Mouse (Mus musculus) lung, embryonic 14.5 days (tissue): ENCODE measurements at regions not wholly inside any gene's neighbourhood (a gene's known extent, or its start where the extent isn't known, plus 50 kb on each side); places are given as distances from the start of the nearest gene placed in this dataset.
A peak's percentile ranks its signal among the peaks of the same experiment; 100 is the strongest.

Experiments
- ATAC-seq: fragments of 200-750 bp; cut with Nextera tagmentation; 2 replicates; pipeline ENCODE4 v1.8.0; 2017; ENCODE audit warnings: mild to moderate bottlenecking, moderate TSS enrichment, moderate library complexity; ENCODE audit not compliant: insufficient read depth
- DNase-seq: peaks from one replicate; pipeline ENCODE4 v3.0.0-alpha.2; 2015
- H3K27ac ChIP-seq: fragments of 300-500 bp; sonication (generic); 2 replicates; pipeline ENCODE4 v1.5.1; 2014; ENCODE audit warnings: low read depth, mild to moderate bottlenecking, moderate library complexity
- H3K27me3 ChIP-seq: fragments of 300-500 bp; sonication (generic); 2 replicates; pipeline ENCODE4 v1.6.1; 2014; ENCODE audit warnings: low read length, control low read depth; ENCODE audit not compliant: insufficient read depth
- H3K36me3 ChIP-seq: fragments of 300-500 bp; sonication (generic); 2 replicates; pipeline ENCODE4 v1.6.1; 2014; ENCODE audit warnings: control low read depth; ENCODE audit not compliant: insufficient read depth
- H3K4me1 ChIP-seq: fragments of 300-500 bp; sonication (generic); 2 replicates; pipeline ENCODE4 v1.6.1; 2014; ENCODE audit warnings: antibody characterized with exemption, control low read depth; ENCODE audit not compliant: insufficient read depth
- H3K4me2 ChIP-seq: fragments of 300-500 bp; sonication (generic); 2 replicates; pipeline ENCODE4 v1.6.1; 2014; ENCODE audit warnings: mild to moderate bottlenecking
- H3K4me3 ChIP-seq: fragments of 300-500 bp; sonication (generic); 2 replicates; pipeline ENCODE4 v1.5.1; 2014; ENCODE audit warnings: low read depth, low read length
- H3K9ac ChIP-seq: fragments of 300-500 bp; sonication (generic); 2 replicates; pipeline ENCODE4 v1.6.1; 2014
- H3K9me3 ChIP-seq: fragments of 300-500 bp; sonication (generic); 2 replicates; pipeline ENCODE4 v1.6.1; 2016; ENCODE audit warnings: low read depth, low read length, control low read depth
- CTCF ChIP-seq: IDR thresholded peaks from 2 replicates; pipeline ENCODE4 v1.5.1; 2016; ENCODE audit warnings: antibody characterized with exemption, low read depth
- WGBS: fragments of 180-500 bp; shearing (Covaris S2); extraction: QIAGEN DNeasy Blood & Tissue Kit; methylation state at CpG from one replicate; pipeline ENCODE4 v1.1.7; 2014; 5-methylcytosine and 5-hydroxymethylcytosine counted together

DNA sequence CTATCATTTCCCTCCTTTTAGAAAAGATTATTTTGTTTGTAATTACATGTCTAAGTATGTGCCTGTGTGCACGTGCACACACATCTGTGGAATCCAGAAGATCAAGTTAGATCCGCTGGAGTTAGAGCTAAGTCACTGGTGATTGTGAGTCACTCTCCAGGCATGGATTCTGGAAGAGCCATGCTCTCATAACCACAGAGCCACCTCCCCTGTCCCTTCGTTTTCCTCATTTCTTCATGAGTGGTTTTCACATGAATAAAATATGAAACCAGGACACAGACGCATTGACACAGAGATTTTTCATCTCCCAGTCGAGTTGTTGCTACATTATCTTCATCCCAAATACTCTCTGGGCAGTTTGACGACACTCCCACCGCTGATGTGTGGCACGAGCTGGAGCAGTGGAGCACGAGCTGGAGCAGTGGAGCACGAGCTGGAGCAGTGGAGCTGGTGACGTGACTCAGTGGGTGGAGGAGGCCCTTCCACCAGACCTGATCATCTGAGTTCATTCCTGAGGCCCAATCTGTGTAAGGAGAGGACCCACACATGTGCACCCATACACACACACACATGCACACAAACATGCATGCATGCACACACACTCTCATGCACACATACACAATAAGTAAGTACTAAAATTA lies 106.1 kb upstream of the Dynlrb2 start:
- H3K36me3 ChIP-seq = no peaks in the 10 kb centered on the region
- H3K27ac ChIP-seq = no peak overlapping the region
- no peak overlapping the region for H3K9ac ChIP-seq
- no peaks in the 10 kb centered on the region for H3K27me3 ChIP-seq
- DNase-seq (no peak), ATAC-seq (no peak)
- no peak overlapping the region for H3K4me2 ChIP-seq
- peaks cover 4% of the 10 kb centered on the region; the same call in 1 of the 2 replicates for H3K9me3 ChIP-seq
- no peaks in the 10 kb centered on the region for H3K4me1 ChIP-seq
- TF ChIP-seq CTCF = no peak
- no peak overlapping the region for H3K4me3 ChIP-seq
- 59% methylated on average over 11 of the region's 11 CpGs for WGBS

DNA sequence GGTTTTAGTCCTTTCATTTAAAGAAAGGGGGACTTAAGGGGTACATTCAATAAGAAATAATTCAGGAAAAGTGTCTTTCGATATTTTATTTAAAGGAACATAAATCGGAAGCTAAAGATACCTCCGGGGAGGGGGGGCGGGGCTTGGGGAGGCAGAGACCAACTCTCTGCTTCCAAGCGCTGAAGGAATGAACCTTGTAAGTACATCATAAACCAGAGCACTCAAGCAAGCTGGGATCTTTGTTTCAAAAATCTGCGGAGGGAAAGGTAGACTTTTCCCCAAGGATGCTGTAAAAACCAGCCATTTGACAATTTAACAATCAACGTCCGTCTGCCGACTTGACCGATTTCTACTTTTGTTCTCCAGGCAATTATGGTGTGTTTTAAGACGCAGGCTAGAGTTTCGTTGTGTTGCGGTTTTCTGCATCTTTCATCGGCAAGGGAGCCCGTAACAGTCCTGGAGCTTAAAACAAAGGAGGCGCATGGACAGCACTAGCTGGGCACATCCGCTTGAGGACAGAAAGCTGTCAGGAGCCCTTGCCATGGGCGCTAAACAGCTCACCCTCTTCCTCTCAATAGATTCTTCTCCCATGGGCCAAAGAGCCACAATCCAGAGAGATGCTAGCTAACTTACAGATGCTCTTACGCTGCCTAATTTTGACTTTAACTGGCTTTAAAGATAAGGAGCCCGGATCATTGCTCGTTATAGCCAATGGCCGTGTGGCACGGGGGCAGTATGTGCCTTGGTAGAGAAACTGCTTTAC lies 119.4 kb upstream of the Dynlrb2 start:
- ATAC-seq (no peak), DNase-seq (no peak)
- Histone ChIP-seq H3K4me1 (0 out of 2 replicates have a peak, but pooled peaks cover 4% of the 10 kb centered on the region), H3K9me3 (no peaks in the 10 kb centered on the region), H3K36me3 (no peaks in the 10 kb centered on the region), H3K27ac (no peak overlapping the region), H3K9ac (no peak overlapping the region), H3K4me2 (no peak overlapping the region), H3K27me3 (no peaks in the 10 kb centered on the region), H3K4me3 (no peak overlapping the region)
- TF ChIP-seq CTCF = no peak
- WGBS = 93% methylated on average over 23 of the region's 23 CpGs

GRCm38 (mm10) chr8:116384418-116385089 lies 120.2 kb upstream of the Dynlrb2 start:
- H3K27me3 ChIP-seq = no peaks in the 10 kb centered on the region
- DNase-seq (no peak), ATAC-seq (no peak)
- no peak for TF ChIP-seq CTCF
- H3K9me3 ChIP-seq = no peaks in the 10 kb centered on the region
- H3K4me3 ChIP-seq = no peak overlapping the region
- no peak overlapping the region for H3K27ac ChIP-seq
- no peak overlapping the region for H3K9ac ChIP-seq
- WGBS = 77% methylated on average over 15 of the region's 15 CpGs
- H3K4me2 ChIP-seq = no peak overlapping the region
- H3K36me3 ChIP-seq = no peaks in the 10 kb centered on the region
- H3K4me1 ChIP-seq = 0 out of 2 replicates have a peak, but pooled peaks cover 4% of the 10 kb centered on the region

- no peaks in the 10 kb centered on the region for H3K9me3 ChIP-seq
- H3K4me1 ChIP-seq = 0 out of 2 replicates have a peak, but pooled peaks cover 4% of the 10 kb centered on the region
- H3K4me2 ChIP-seq = no peak overlapping the region
- H3K27me3 ChIP-seq = no peaks in the 10 kb centered on the region
- DNase-seq = peak; percentile 43
- no peak overlapping the region for H3K4me3 ChIP-seq
- TF ChIP-seq CTCF = no peak
- WGBS = 37% methylated on average over 13 of the region's 14 CpGs
- H3K36me3 ChIP-seq = no peaks in the 10 kb centered on the region
- H3K9ac ChIP-seq = no peak overlapping the region
- H3K27ac ChIP-seq = no peak overlapping the region
- 0 out of 2 replicates have a peak, but pooled peaks have one; percentile 47 for ATAC-seq
Measured at GRCm38 (mm10) chr8:116383495-116384417, 121.0 kb upstream of the Dynlrb2 start.

- Histone ChIP-seq H3K4me3 (no peak overlapping the region), H3K9me3 (no peaks in the 10 kb centered on the region), H3K27ac (no peak overlapping the region), H3K27me3 (no peaks in the 10 kb centered on the region), H3K36me3 (no peaks in the 10 kb centered on the region), H3K9ac (no peak overlapping the region), H3K4me2 (no peak overlapping the region), H3K4me1 (0 out of 2 replicates have a peak, but pooled peaks cover 4% of the 10 kb centered on the region)
- ATAC-seq (no peak), DNase-seq (no peak)
- WGBS = 63% methylated on average over 8 of the region's 8 CpGs
- no peak for TF ChIP-seq CTCF
Measured at GRCm38 (mm10) chr8:116383036-116383435, 121.7 kb upstream of the Dynlrb2 start.

DNA sequence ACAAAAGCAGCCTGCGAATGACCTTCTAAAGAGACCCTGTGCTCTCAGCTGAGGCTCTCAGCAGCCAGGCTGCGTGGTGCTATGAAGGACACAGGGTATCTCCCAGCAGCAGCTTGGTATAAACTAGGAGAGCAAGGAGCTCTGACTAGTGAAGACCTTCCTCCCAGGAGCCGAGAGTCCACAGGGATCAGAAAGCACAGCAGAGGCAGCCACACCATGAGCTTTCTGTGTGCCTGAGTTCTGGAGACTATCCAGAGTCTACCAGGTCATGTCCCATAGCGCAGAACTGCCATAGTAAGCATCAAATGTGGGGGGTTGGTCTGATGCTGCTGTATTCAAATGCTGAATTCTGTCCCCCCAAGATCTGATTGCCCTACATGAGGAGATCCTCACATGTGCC lies 124.2 kb upstream of the Dynlrb2 start:
- Histone ChIP-seq H3K36me3 (no peaks in the 10 kb centered on the region), H3K4me2 (no peak overlapping the region), H3K9me3 (0 out of 2 replicates have a peak, but pooled peaks cover 3% of the 10 kb centered on the region), H3K9ac (no peak overlapping the region), H3K27ac (no peak overlapping the region), H3K4me3 (no peak overlapping the region), H3K4me1 (0 out of 2 replicates have a peak, but pooled peaks cover 4% of the 10 kb centered on the region), H3K27me3 (no peaks in the 10 kb centered on the region)
- no peak for TF ChIP-seq CTCF
- ATAC-seq (no peak), DNase-seq (no peak)
- WGBS = 80% methylated on average over 4 of the region's 4 CpGs
